Mouse (Mus musculus): ENCODE data around the gene Kat2a.

GRCm38 (mm10) chr11:100701301-100701700 lies 11.0 kb downstream of the Kat2a start:
- TF ChIP-seq CTCF (IDR thresholded peaks at IDR 0.05; ENCODE audit: insufficient read depth, low read depth, low read length): no peak
- no peak for TF ChIP-seq POLR2A (IDR thresholded peaks at IDR 0.05; ENCODE audit: insufficient read depth, low read depth, low read length)

Measured in olfactory bulb, adult 2 months (tissue).